Mouse (Mus musculus) neutrophil, adult 59 days (primary cell): ENCODE measurements around the gene Tmem256. TPM values are rescaled to one million over a fixed set of nuclear protein-coding genes. Genes with fewer than 3 reads are reported as not detected.

Experiments used
- total RNA-seq, 2 experiments: library from RNA; stranded (reverse); gene quantifications; 1 replicate in 1 of 2; 2 replicates in 1 of 2; pipeline ENCODE4 v1.2.4; 2023

The Tmem256 gene
- total RNA-seq = 100 to 1,000 TPM in 1 of 2 experiments, 10 to 100 TPM in 1; 99.9 to 101 TPM

GRCm38 (mm10) chr11:69837952-69838713 is at the start of gene Tmem256:
TSS of gene Tmem256 (plus strand) at chr11:69838514.

GRCm38 (mm10) chr11:69795168-69795982 is 42.9 kb upstream of the Tmem256 start, which contains the start of gene Chrnb1:
TSS of gene Chrnb1 (minus strand) at chr11:69795943.

GRCm38 (mm10) chr11:69801379-69801977 is 36.8 kb upstream of the Tmem256 start, which contains the start of gene Fgf11:
TSS of gene Fgf11 (minus strand) at chr11:69801857.

GRCm38 (mm10) chr11:69804972-69805909 is 33.1 kb upstream of the Tmem256 start, which contains the start of gene Tmem102:
TSS of gene Tmem102 (minus strand) at chr11:69805624.

GRCm38 (mm10) chr11:69815155-69815554 is 23.2 kb upstream of the Tmem256 start, which contains the start of gene Gm39566:
TSS of gene Gm39566 (minus strand) at chr11:69815298.

DNA sequence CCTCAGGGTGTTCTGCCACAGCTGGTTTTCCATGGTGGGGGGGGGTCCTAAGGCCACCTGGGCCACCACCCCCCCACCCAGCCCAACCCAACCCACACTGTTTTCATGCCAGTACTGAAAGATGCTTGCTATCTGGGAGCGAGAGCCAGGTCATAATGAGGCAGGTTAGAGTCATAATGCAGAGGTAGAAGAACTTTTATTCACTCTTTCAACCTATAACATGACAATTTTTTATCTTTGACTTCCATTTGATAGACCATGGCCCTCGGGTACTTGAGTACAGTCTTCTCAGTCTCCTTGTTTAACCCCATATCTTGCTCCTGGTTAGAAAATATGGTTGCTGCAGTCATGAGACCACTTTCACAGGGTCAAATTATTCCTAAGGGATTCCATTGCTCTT is 19.9 kb upstream of the Tmem256 start, which contains the start of gene Spem2:
TSS of gene Spem2 (minus strand) at position 101 of the 400 bp plus-strand sequence.

GRCm38 (mm10) chr11:69822080-69822479 is 16.2 kb upstream of the Tmem256 start, which contains the start of gene Spem1:
TSS of gene Spem1 (minus strand) at chr11:69822180.

GRCm38 (mm10) chr11:69837604-69837951 is 736 bp upstream of the Tmem256 start, which contains the start of gene Nlgn2:
TSS of gene Nlgn2 (minus strand) at chr11:69837784.

GRCm38 (mm10) chr11:69846198-69846680 is 7.9 kb downstream of the Tmem256 start, which contains the start of gene Plscr3:
TSS of gene Plscr3 (plus strand) at chr11:69846376.

DNA sequence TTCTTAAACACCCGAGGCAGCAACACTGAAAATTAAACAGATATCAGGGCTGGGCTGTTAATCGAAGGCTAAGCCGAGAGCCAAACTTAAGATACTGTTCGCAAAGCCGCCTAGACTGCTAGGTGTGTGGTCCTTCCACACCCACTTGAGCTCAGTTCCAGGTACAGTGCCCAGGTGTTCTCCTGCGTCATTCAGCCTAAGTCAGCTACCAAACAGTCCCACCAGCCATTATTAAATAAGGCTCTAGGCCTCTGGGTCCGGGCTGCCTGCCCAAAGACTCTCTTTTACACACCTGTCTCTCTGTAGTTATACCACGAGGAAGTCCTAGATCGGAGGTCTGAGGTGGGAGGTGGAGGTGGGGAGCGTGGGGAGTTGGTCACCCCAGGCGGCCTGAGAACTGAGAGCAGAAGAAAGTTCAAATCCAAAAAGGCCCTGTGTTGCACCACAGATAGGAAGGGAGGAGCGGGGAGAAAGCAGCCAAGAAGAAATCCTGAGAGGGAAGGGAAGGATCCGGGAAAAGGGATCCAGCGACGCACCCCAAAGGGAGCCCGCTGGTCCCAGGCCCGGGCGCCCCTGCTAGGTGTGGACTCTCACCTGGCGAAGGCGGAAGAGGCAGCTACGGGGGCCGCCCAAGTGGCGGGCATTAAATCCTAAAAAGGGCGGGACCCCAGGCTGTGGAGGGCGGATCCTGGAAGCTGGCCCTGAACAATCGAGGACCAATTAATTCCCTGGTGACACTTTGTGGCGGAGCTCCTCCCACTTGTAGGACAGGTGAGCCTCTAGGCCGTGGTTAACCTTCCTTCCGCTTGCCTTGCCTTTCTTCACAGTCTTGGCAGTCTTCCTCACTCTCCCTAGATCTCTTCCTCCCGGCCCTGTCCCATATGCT is 20.0 kb downstream of the Tmem256 start, which contains the start of gene Tnk1:
TSS of gene Tnk1 (minus strand) at position 618 of the 886 bp plus-strand sequence.

DNA sequence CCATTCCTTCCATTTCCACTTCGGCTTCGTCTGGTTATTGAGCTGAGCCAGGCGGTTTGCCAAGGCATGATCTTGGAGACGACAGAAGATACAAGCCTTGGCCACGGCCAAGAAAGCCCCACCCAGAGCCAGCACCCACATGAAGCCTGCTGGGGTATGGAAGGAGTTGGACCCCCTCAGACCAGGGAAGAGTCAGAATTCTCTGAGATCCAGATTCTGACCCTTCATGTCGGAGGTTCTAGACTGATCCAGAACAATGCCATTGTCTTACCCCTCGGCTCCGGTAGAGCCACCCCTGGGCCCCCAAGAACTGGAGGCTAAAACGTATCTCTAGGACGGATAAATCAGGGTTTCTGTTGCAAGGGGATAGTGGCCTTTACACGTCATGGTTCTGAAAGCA is 39.6 kb downstream of the Tmem256 start, which contains the start of gene Tmem95:
TSS of gene Tmem95 (minus strand) at position 141 of the 400 bp plus-strand sequence.

GRCm38 (mm10) chr11:69880853-69881603 is 42.7 kb downstream of the Tmem256 start, which contains the start of gene Kctd11:
TSS of gene Kctd11 (minus strand) at chr11:69881406.

Other genes with a start within 250 kb of the Tmem256 start
- gene Atp1b2, start 232.6 kb upstream of the Tmem256 start, total RNA-seq = 1 to 10 TPM in 1 of 2 experiments, under 1 TPM in 1; 0.90 to 4.0 TPM
- not detected for gene Shbg, start 220.6 kb upstream of the Tmem256 start, total RNA-seq
- gene Sat2, start 216.5 kb upstream of the Tmem256 start, total RNA-seq = not detected
- gene Fxr2, start 205.5 kb upstream of the Tmem256 start, total RNA-seq = 10 to 100 TPM; 39.1 to 51.4 TPM
- under 1 TPM in 1 of 2 experiments, not detected in 1; 0.62 TPM for gene Sox15, start 183.2 kb upstream of the Tmem256 start, total RNA-seq
- 10 to 100 TPM; 54.1 to 58.1 TPM for gene Mpdu1, start 175.9 kb upstream of the Tmem256 start, total RNA-seq
- 100 to 1,000 TPM; 111 to 170 TPM for gene Cd68, start 172.4 kb upstream of the Tmem256 start, total RNA-seq
- 100 to 1,000 TPM; 570 to 577 TPM for gene Eif4a1, start 166.1 kb upstream of the Tmem256 start, total RNA-seq
- gene Senp3, start 156.4 kb upstream of the Tmem256 start, total RNA-seq = 10 to 100 TPM; 66.6 to 83.8 TPM
- 10 to 100 TPM; 12.1 to 17.1 TPM for gene Tnfsf13, start 152.7 kb upstream of the Tmem256 start, total RNA-seq
- 10 to 100 TPM in 1 of 2 experiments, 1 to 10 TPM in 1; 6.9 to 12.4 TPM for gene Tnfsf12, start 142.7 kb upstream of the Tmem256 start, total RNA-seq
- 1 to 10 TPM; 4.5 to 7.2 TPM for gene Tnfsfm13, start 142.4 kb upstream of the Tmem256 start, total RNA-seq
- gene Polr2a, start 79.9 kb upstream of the Tmem256 start, total RNA-seq = 10 to 100 TPM; 81.5 to 86.5 TPM
- gene Slc35g3, start 76.5 kb upstream of the Tmem256 start, total RNA-seq = not detected
- gene Zbtb4, start 72.6 kb upstream of the Tmem256 start, total RNA-seq = 1 to 10 TPM; 2.8 to 2.9 TPM
- gene Chrnb1, start 42.6 kb upstream of the Tmem256 start, total RNA-seq = 1 to 10 TPM in 1 of 2 experiments, under 1 TPM in 1; 0.86 to 1.8 TPM
- under 1 TPM in 1 of 2 experiments, not detected in 1; 0.11 TPM for gene Fgf11, start 36.7 kb upstream of the Tmem256 start, total RNA-seq
- not detected for gene Tmem102, start 32.9 kb upstream of the Tmem256 start, total RNA-seq
- not detected for gene Gm39566, start 23.2 kb upstream of the Tmem256 start, total RNA-seq
- not detected for gene Spem2, start 20.0 kb upstream of the Tmem256 start, total RNA-seq
- not detected for gene Spem1, start 16.3 kb upstream of the Tmem256 start, total RNA-seq
- 1 to 10 TPM; 1.5 to 1.8 TPM for gene Nlgn2, start 730 bp upstream of the Tmem256 start, total RNA-seq
- gene Plscr3, start 7.9 kb downstream of the Tmem256 start, total RNA-seq = 10 to 100 TPM; 34.4 to 38.0 TPM
- gene Tnk1, start 20.2 kb downstream of the Tmem256 start, total RNA-seq = not detected
- gene Tmem95, start 39.5 kb downstream of the Tmem256 start, total RNA-seq = not detected
- gene Kctd11, start 42.9 kb downstream of the Tmem256 start, total RNA-seq = 1 to 10 TPM; 8.4 to 8.8 TPM
- 100 to 1,000 TPM; 261 to 285 TPM for gene Acap1, start 57.0 kb downstream of the Tmem256 start, total RNA-seq
- 1 to 10 TPM in 1 of 2 experiments, under 1 TPM in 1; 0.95 to 1.9 TPM for gene 2810408A11Rik, start 62.5 kb downstream of the Tmem256 start, total RNA-seq
- gene Neurl4, start 62.6 kb downstream of the Tmem256 start, total RNA-seq = 10 to 100 TPM; 17.9 to 18.5 TPM
- 10 to 100 TPM; 75.4 to 79.7 TPM for gene Gps2, start 75.4 kb downstream of the Tmem256 start, total RNA-seq
- 100 to 1,000 TPM; 498 to 503 TPM for gene Eif5a, start 83.4 kb downstream of the Tmem256 start, total RNA-seq
- not detected for gene Ybx2, start 97.3 kb downstream of the Tmem256 start, total RNA-seq
- under 1 TPM; 0.55 to 0.60 TPM for gene Slc2a4, start 109.7 kb downstream of the Tmem256 start, total RNA-seq
- gene Cldn7, start 126.3 kb downstream of the Tmem256 start, total RNA-seq = not detected
- gene Ctdnep1, start 142.6 kb downstream of the Tmem256 start, total RNA-seq = 10 to 100 TPM; 65.2 to 68.4 TPM
- gene Elp5, start 144.0 kb downstream of the Tmem256 start, total RNA-seq = 10 to 100 TPM; 25.3 to 27.8 TPM
- 100 to 1,000 TPM; 537 TPM for gene Gabarap, start 152.6 kb downstream of the Tmem256 start, total RNA-seq
- gene Phf23, start 157.3 kb downstream of the Tmem256 start, total RNA-seq = 10 to 100 TPM; 43.3 to 47.1 TPM
- gene Dvl2, start 162.1 kb downstream of the Tmem256 start, total RNA-seq = 10 to 100 TPM; 17.5 to 21.4 TPM
- gene Acadvl, start 176.9 kb downstream of the Tmem256 start, total RNA-seq = 10 to 100 TPM; 34.6 to 40.2 TPM
- 1 to 10 TPM; 5.7 to 6.7 TPM for gene Dlg4, start 178.4 kb downstream of the Tmem256 start, total RNA-seq
- gene Asgr1, start 215.6 kb downstream of the Tmem256 start, total RNA-seq = not detected